Comparison of ENCODE assay signal across 20 mouse cellular contexts in the genomic region with DNA sequence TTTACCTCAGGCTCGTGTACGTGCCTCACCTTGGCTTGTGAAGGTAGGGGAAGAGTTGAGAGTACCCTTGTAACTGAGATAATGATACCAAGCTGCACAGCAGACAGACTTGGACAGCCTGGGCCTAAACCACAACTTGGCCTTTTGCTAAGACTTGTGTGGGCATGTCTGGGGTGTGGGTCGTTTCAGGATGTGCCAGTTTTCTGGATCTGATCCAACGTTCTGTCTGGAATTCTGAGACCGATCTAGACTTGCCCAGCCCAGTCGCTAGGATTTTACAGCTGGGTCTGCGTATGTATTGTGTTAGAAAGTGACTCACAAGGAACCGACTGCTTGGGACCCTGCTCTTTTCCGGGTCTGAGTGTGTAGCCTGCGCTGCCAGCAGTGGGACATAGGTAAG. TPM values are rescaled to one million over a fixed set of nuclear protein-coding genes. Genes with fewer than 3 reads are reported as not detected.
DNase-seq lines count a peak whose midpoint lies in the region; ATAC-seq and TF ChIP-seq lines count a peak whose summit lies in the region.
"Had no signal": no experiment of that assay in that cellular context is flagged by ENCODE, and none has a peak within 500 bp of the region (broad histone marks: within the 10 kb centered on the region; RNA-seq: fewer than 3 reads in every experiment).

No protein-coding gene starts in this region.

- H3K4me3 ChIP-seq in heart, adult 2 months = no peak overlapping the region
- no peak overlapping the region for H3K4me3 ChIP-seq in heart, embryonic 12.5 days
- no peak overlapping the region for H3K4me3 ChIP-seq in limb, embryonic 15.5 days
- no peak overlapping the region for H3K4me3 ChIP-seq in intestine, embryonic 16.5 days (ENCODE audit: low read length)
- H3K4me3 ChIP-seq: heart, embryonic 15.5 days; hindbrain, embryonic 15.5 days; liver, embryonic 13.5 days had no signal

- H3K9ac ChIP-seq in heart, adult 2 months (ENCODE audit: low read depth, low read length) = no peak overlapping the region
- H3K9ac ChIP-seq in heart, embryonic 12.5 days = no peak overlapping the region
- no peak overlapping the region for H3K9ac ChIP-seq in limb, embryonic 15.5 days
- H3K9ac ChIP-seq in intestine, embryonic 16.5 days (ENCODE audit: low read depth, low read length) = no peak overlapping the region
- H3K9ac ChIP-seq: heart, embryonic 15.5 days; hindbrain, embryonic 15.5 days; liver, embryonic 13.5 days; lung, embryonic 14.5 days had no signal

- peaks cover 15% of the 10 kb centered on the region for H3K79me2 ChIP-seq in heart, adult 2 months (replicated peaks; ENCODE audit: control insufficient read depth, insufficient read depth, low read length)

- H3K36me3 ChIP-seq in heart, adult 2 months (ENCODE audit: control insufficient read depth, insufficient read depth, low read length) = peaks cover 35% of the 10 kb centered on the region
- H3K36me3 ChIP-seq in heart, embryonic 12.5 days = peaks cover 56% of the 10 kb centered on the region
- H3K36me3 ChIP-seq in limb, embryonic 15.5 days = peaks cover 61% of the 10 kb centered on the region
- H3K36me3 ChIP-seq in intestine, embryonic 16.5 days (ENCODE audit: control insufficient read depth, insufficient read depth, low read length) = peaks cover 19% of the 10 kb centered on the region; the same call in 1 of the 2 replicates

- no peak for ATAC-seq in heart, embryonic 12.5 days (ENCODE audit: insufficient number of reproducible peaks, low FRiP score)
- ATAC-seq in limb, embryonic 15.5 days (ENCODE audit: insufficient number of reproducible peaks, low FRiP score, low TSS enrichment, low read depth) = 0 out of 2 replicates have a peak, but pooled peaks have one; percentile 17
- no peak for ATAC-seq in intestine, embryonic 16.5 days
- ATAC-seq: midbrain, embryonic 16.5 days had no signal

- TF ChIP-seq EP300 in heart, adult 2 months (IDR thresholded peaks at IDR 0.05; ENCODE audit: insufficient read depth, low read depth, low read length) = no peak

- no peak overlapping the region for H3K4me2 ChIP-seq in heart, embryonic 12.5 days
- H3K4me2 ChIP-seq in limb, embryonic 15.5 days = no peak overlapping the region
- no peak overlapping the region for H3K4me2 ChIP-seq in intestine, embryonic 16.5 days (ENCODE audit: low read depth, low read length)
- H3K4me2 ChIP-seq: heart, embryonic 15.5 days; hindbrain, embryonic 15.5 days; liver, embryonic 13.5 days; lung, embryonic 14.5 days had no signal

- H3K27me3 ChIP-seq in heart, adult 2 months (ENCODE audit: control insufficient read depth, insufficient read depth, low read length) = no peaks in the 10 kb centered on the region
- H3K27me3 ChIP-seq in heart, embryonic 12.5 days (replicated peaks) = no peaks in the 10 kb centered on the region
- no peaks in the 10 kb centered on the region for H3K27me3 ChIP-seq in limb, embryonic 15.5 days
- no peaks in the 10 kb centered on the region for H3K27me3 ChIP-seq in intestine, embryonic 16.5 days (replicated peaks; ENCODE audit: control insufficient read depth, insufficient read depth, low read length)
- H3K27me3 ChIP-seq: CH12.LX; heart, embryonic 15.5 days; hindbrain, embryonic 15.5 days; liver, embryonic 13.5 days had no signal

- intact Hi-C loops in heart, adult 2 months (cut with DNase I) = no loop called here

- TF ChIP-seq POLR2A in heart, adult 2 months (IDR thresholded peaks at IDR 0.05; ENCODE audit: insufficient read depth, low read depth, low read length) = no peak

- H3K9me3 ChIP-seq in heart, embryonic 12.5 days (replicated peaks) = 0 out of 2 replicates have a peak, but pooled peaks cover 2% of the 10 kb centered on the region
- no peaks in the 10 kb centered on the region for H3K9me3 ChIP-seq in limb, embryonic 15.5 days
- no peaks in the 10 kb centered on the region for H3K9me3 ChIP-seq in intestine, embryonic 16.5 days (ENCODE audit: control insufficient read depth, low read length)
- H3K9me3 ChIP-seq: heart, embryonic 15.5 days; hindbrain, embryonic 15.5 days; liver, embryonic 13.5 days had no signal

- WGBS in heart, adult 2 months = 65% methylated on average over 10 of the region's 10 CpGs
- WGBS in heart, embryonic 12.5 days = 87% methylated on average over 10 of the region's 10 CpGs
- WGBS in limb, embryonic 15.5 days = 70% methylated on average over 10 of the region's 10 CpGs
- WGBS in intestine, embryonic 16.5 days = 86% methylated on average over 10 of the region's 10 CpGs

- TF ChIP-seq CTCF in heart, adult 2 months (IDR thresholded peaks at IDR 0.05) = no peak

- peak overlapping the region; percentile 83; the same call in 1 of the 2 replicates for H3K27ac ChIP-seq in heart, adult 2 months
- no peak overlapping the region for H3K27ac ChIP-seq in heart, embryonic 12.5 days (ENCODE audit: poor library complexity, severe bottlenecking)
- H3K27ac ChIP-seq in limb, embryonic 15.5 days = 0 out of 2 replicates have a peak overlapping the region, but pooled peaks have one; percentile 8
- no peak overlapping the region for H3K27ac ChIP-seq in intestine, embryonic 16.5 days (ENCODE audit: low read length)
- H3K27ac ChIP-seq: hindbrain, embryonic 15.5 days; liver, embryonic 13.5 days had no signal

- peaks cover 45% of the 10 kb centered on the region for H3K4me1 ChIP-seq in heart, adult 2 months (ENCODE audit: control insufficient read depth, insufficient read depth, low read length)
- peaks cover 44% of the 10 kb centered on the region for H3K4me1 ChIP-seq in heart, embryonic 12.5 days (replicated peaks)
- H3K4me1 ChIP-seq in limb, embryonic 15.5 days = peaks cover 22% of the 10 kb centered on the region
- H3K4me1 ChIP-seq in intestine, embryonic 16.5 days (ENCODE audit: control insufficient read depth, insufficient read depth, low read length) = no peaks in the 10 kb centered on the region

- no peak for DNase-seq in heart, adult 2 months
- DNase-seq in urinary bladder, postnatal 36 days (ENCODE audit: low spot score in 2 of 2) = peak; percentile 42 to 51
- no peak for DNase-seq in urinary bladder, postnatal 25 days (ENCODE audit: low spot score)
- no peak for DNase-seq in lung, postnatal 10 days
- DNase-seq: adrenal gland, adult 2 months; cerebellum, adult 9-10 months; heart, adult 11 months; heart, postnatal 4 days; kidney, adult 11 months; kidney, postnatal 10 days; liver, embryonic 13.5 days; lung, embryonic 14.5 days; retina, postnatal 1 day had no signal

RNA-seq across cellular contexts. Expression of gene Plcg1, which starts 16.0 kb away (rescaled TPM):
- 10 to 100 TPM; 56.4 to 67.2 TPM for total RNA-seq in heart, adult 2 months (2021)
- 45.8 and 66.5 TPM in 2 replicates for polyA plus RNA-seq in heart, adult 2 months (2012; rRNA removed)
- 47.4 TPM in 2 replicates for polyA plus RNA-seq in heart, embryonic 12.5 days (2016; fragmentation: Nextera tagmentation; extraction: Ambion mirVana)
- 41.8 and 51.8 TPM in 2 replicates for polyA plus RNA-seq in limb, embryonic 15.5 days (2015; fragmentation: Nextera tagmentation; extraction: Ambion mirVana)
- 16.5 and 20.0 TPM in 2 replicates for polyA plus RNA-seq in intestine, embryonic 16.5 days (2015; fragmentation: Nextera tagmentation; extraction: Ambion mirVana)

Comparison
In these comparisons a context has a peak if more than half of its experiments do, and no peak if none do; other contexts are left out.
1. DNase-seq: peak in urinary bladder, postnatal 36 days (2 of 2); none in heart, adult 2 months (0 of 2), urinary bladder, postnatal 25 days (single experiment) and lung, postnatal 10 days (single experiment).
2. H3K27ac ChIP-seq: peak in heart, adult 2 months (single experiment) and limb, embryonic 15.5 days (single experiment); none in heart, embryonic 12.5 days (single experiment) and intestine, embryonic 16.5 days (single experiment).